Mouse (Mus musculus): ENCODE measurements around the gene Mpzl2. TPM values are rescaled to one million over a fixed set of nuclear protein-coding genes. Genes with fewer than 3 reads are reported as not detected.
A peak's percentile ranks its signal among the peaks of the same experiment; 100 is the strongest.

The Mpzl2 gene
- 1 to 10 TPM; 1.6 to 2.2 TPM for total RNA-seq (2021)

DNA sequence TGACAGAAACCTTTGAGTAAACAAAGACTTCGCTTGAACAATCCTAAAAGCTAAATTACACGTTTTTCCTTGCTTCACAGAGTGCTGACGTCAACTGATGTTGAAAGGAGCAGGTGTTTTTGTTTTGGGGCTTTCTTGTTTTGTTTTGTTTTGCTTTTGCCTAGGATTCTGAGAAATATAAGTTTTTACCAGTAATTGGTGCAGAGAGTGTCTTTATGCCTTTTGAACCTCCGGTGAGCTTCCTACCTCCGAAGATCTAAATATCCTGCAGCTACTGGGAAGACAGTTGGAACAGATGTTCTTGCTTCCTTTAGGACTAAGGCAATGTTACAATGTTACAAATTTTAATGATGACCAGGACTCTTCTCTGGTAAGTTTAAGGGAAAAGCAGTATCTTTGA lies at the start of gene Mpzl2:
Gene Mpzl2, plus strand, starts transcription at position 301 of the 400 bp plus-strand sequence.
- intact Hi-C loops (cut with DNase I), result no loop called here
- no peak for DNase-seq

DNA sequence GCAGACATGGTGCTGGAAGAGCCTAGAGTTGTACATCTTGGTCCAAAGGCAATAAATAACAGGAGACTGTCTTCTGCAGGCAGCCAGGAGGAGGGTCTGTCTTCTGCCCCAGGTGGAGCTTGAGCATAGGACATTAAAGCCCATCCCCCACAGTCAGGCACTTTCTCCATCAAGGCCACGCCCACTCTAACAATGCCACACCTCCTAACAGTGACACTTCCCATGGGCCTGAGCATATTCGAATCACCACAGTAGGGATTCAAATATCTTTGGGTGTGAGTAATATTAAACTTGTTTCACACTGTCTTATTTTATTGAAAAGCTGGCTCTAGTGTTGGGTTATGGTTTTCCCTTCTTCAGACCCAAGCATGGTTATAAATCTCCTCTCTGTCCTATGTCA lies 47.8 kb upstream of the Mpzl2 start:
- no peak for DNase-seq
- intact Hi-C loops (cut with DNase I), result no loop called here

DNA sequence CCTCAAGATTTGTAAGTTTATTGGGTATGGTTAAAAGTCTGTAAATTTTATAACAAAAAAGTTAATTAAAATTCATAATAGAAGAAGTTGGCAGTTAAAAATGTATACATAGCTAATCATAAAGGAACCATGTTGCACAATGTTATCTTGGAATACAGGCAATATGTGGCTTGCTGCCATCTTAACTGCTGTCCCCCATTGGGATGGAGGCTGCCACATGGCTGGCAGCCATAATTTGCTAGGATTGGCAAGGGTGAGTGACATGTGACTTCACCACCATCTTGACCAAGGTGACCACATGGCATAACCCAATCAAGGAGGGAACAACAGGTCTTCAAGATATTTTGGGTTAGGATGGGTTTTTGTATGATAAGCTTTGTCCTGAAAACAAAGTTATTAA lies 47.3 kb upstream of the Mpzl2 start:
- intact Hi-C loops (cut with DNase I), result no loop called here
- no peak for DNase-seq

DNA sequence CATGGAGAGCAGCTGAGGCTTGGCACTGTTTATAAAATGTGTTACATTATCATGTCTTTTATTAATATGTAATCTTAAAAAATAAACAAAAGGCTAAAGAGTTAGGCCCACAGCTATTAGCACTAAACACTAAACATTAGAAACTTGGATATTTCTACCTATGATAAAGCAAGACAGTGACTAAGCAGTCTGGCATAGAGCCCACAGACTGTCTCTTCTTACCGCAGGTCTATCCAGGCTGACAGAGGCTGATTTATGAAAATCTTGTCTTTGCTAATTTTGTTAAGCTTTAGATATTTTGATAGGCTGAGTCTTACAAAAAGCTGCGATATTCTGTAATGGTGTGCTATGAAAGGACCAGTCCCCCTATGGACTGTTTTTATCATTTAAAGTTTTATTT lies 46.3 kb upstream of the Mpzl2 start:
- DNase-seq, result no peak
- intact Hi-C loops (cut with DNase I), result no loop called here

DNA sequence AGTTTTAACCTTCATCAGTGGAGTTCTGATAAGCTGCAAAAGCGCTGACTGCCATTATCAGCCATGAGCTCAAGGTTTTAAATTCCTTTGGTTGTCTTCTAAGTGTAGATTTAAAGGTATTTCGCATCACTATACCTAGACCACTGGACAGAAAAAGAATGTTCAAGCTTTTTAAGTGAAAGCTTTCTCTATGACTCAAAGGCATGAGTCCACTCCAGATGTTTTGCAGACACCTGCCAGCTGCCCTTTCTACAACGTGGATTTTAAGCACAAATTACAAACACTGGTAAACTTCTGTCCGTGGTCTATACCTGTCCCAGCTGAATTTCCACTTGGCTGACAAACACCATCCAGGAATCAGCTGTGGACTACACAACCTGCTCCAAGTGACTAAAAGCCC lies 44.6 kb upstream of the Mpzl2 start:
- intact Hi-C loops (cut with DNase I), result no loop called here
- DNase-seq, result no peak

DNA sequence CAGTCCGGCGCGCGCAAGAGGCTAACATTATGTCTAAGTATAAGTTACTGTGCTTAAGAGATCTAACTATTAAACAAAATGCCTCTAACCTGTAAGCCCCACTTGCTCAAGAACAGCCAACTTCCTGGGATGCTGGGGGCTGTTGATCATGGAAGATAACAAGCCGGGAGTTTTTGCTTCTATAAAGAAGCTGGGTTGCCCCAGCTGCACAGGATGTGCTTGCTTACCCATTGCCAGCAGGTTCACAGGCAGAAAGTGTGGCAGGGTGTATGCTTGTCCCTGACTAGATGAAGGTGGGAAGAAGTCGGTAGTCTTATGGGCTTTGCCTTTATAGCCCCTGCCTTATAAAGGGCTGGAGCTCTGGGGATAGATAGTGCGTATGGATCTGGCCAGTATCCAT lies 43.0 kb upstream of the Mpzl2 start:
- intact Hi-C loops (cut with DNase I), result no loop called here
- no peak for DNase-seq

DNA sequence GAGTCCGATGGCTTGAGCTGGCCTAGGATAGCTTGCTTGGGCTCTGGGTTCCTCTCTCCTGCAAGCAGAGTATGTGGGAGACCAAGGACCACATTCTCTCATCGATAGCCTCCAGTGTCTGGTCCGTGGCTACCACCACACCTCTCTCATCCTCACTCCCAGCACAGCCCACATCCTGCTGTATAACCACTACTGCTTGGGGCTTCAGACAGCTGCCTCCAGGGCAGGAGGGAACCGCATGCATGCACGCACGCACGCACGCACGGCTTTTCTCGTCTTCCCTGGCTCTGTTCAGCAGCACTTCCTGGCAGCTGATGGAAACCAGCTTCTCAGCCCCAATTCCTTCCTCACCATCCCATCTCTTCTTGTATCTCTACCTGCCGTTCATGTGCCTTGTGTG lies 41.5 kb upstream of the Mpzl2 start:
- intact Hi-C loops (cut with DNase I), result no loop called here
- no peak for DNase-seq

DNA sequence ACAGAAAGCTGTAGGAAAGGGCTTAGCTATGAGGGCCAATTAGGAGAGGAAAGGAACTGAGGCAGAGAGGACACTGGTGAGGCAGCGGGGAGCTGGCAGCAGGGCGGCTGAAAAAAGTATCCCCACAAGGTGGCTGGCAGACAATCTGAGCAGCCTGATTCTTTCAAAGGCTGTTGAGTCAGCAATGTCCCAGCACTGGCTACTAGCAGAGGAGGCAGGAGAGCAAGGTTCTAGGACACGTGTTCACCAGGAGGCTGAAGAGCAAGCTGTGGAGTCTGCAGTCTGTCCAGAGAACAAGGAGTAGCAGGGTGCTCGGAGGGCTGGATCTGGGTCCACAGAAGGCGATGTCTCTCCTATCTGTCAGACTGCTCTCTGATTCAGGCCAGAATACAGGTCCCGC lies 40.4 kb upstream of the Mpzl2 start:
- intact Hi-C loops (cut with DNase I), result no loop called here
- no peak for DNase-seq

DNA sequence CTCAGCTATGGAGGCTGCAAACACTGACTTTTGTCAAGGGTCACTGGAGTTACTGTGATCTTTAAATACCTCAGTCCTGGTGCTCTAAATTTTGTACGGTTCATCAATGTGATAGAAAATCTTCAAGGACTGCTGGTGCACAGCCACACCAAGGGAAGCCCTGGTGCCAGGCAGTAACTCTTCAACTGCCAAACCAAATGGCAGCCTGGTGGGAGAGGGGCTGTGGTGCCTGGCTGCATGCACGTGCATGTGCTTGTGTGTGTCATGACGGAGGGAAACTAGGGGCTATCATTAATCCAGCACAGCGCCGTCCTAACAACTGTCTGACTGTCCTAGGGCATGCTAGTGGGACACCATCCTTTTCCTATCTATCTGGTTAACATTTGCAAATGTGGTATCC lies 39.8 kb upstream of the Mpzl2 start:
- intact Hi-C loops (cut with DNase I), result no loop called here

DNA sequence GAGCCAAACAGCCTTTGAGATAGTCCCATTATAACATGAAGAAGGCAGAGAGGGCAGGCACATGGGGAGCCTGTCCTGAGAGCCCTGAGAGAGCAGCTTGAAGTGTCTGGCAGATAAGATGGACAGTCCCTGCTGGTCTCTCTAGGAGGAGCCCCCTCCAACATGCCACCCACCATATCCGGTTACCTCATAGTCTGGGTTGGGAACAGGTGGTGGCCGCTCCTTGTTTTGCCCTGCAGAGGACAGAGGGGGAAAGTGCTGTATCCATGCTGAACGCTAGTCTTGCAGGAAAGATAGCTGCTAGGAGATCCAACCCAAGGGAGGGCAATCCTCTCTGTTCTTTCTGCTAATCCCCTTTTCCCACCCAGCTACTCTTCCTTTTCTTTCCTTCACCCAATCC lies 39.4 kb upstream of the Mpzl2 start:
- intact Hi-C loops (cut with DNase I), result no loop called here
- DNase-seq, result no peak

More for the DNA sequence above, 39.8 kb upstream of the Mpzl2 start:
- no peak for DNase-seq

DNA sequence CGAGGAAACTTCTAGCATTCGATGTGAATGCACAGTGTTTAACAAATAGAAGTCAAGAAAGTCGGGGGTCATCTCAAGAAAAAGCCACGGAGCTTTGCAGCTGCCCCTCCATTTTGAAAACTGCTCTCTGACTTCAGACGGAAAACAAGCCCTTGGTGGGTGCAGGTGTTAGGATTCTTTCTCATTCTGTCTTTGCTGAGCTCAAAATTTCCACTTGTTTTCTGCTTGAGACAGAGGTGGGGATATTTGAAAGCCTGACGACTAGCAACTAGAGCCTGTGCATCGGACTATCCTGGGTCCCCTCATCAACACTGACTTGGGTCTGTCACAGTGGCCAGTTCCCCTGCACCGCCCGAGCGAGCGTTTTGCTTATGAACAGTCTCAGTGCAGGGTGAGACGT lies 32.2 kb upstream of the Mpzl2 start:
- intact Hi-C loops (cut with DNase I), result no loop called here

DNA sequence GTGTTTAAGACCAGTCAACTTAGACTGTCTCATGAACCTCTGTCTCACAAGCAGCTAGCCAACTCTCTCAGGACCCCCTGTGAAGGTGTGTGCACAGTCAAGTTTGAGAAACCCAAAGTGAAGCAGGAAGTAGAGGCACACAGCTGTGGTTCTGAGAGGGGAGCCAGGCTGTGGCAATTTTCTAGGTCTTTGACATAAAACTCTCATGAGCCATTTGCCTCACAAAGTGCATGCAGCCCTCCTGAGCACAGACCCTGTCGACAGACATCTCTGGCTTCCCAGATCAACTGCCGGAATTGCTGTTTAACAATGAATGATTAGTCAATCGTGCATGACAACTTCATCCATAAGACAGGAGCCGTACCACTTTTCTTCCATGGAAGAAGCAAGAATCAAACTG lies 31.3 kb upstream of the Mpzl2 start:
- intact Hi-C loops (cut with DNase I), result no loop called here
- no peak for DNase-seq

More for the DNA sequence above, 32.2 kb upstream of the Mpzl2 start:
- no peak for DNase-seq

DNA sequence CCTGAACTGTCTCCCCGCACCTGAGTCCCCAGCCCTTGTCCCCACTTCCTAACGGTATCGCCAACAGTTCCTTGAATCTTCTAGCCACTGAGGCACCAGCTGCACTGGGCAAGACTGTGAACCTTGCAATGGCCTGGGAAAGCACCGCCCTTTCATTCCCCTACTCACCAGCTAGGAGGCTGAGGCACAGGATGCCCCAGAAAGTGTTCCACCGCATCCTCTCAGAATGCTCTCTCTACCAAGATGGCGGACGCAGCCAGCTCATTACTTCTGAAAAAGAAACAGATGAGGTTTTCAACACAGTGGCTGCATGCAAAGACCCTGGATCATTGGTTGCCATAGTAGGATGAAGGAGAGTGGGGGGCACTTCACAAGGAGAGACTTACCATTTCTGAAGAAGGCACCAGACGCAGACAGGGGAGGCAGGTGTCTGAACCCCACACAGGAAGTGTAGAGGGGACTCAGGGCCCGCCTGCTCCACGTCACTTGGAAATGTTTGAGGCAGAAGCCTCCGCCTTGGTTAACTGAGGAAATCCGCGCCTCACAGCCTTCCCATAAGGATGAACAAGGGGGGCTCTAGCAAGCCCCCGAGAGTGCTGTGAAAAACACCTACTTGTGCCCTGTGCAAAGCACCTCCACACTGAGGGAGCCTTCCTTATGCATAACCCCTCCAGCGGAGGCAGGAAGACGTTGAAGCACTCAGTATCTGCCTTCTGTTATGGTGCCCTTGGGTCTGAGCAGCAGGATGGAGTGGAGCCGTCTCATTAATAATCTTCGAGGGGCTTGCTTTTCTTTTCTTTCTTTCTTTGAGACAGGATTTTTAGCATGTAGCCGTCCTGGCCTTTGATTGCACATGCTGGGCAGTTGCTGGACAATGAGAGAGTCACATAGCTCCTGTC lies 30.2 kb upstream of the Mpzl2 start, which contains the start of gene Cd3e:
Gene Cd3e, minus strand, starts transcription at position 448 of the 899 bp plus-strand sequence.
- intact Hi-C loops (cut with DNase I), result no loop called here
- no peak for DNase-seq

DNA sequence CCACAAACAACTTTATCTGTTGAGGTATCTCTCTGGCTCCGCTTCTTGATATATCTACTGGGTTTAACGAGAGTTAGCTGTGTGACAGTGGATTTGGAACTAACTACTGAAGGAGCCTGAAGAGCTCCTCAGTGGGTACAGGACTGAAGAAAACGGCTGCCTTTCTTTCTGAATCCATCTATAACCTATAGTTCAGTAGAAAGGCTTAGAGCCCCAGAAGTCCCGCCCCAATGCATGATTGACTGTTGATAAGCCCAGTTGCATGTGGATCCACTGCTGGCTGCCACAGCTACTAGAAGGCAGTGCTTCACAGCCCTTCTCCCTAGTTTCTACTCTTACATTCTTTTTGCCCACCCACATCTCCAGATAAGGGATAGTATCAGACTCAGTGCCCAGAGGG lies 29.1 kb upstream of the Mpzl2 start:
- intact Hi-C loops (cut with DNase I), result no loop called here
- no peak for DNase-seq

DNA sequence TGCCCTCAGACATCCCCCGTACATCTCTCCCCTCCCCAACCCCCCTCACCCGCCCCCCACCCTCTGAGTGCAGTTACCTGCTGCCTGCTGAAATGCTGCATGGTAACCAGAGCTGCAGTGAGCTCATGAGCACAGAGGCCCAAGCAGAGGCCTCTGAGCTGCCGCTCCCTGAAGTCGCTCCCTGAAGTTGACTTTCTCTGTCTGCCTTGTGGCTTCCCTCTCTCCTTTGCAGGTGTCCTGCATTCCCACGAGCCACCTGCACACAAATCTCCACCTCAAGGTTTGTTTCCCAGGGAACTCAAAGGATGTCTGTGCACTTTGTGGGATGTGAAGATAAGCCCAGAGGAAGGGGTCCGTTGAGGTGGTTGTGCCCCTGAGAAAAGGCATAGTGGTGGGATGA lies 28.3 kb upstream of the Mpzl2 start:
- intact Hi-C loops (cut with DNase I), result no loop called here

DNA sequence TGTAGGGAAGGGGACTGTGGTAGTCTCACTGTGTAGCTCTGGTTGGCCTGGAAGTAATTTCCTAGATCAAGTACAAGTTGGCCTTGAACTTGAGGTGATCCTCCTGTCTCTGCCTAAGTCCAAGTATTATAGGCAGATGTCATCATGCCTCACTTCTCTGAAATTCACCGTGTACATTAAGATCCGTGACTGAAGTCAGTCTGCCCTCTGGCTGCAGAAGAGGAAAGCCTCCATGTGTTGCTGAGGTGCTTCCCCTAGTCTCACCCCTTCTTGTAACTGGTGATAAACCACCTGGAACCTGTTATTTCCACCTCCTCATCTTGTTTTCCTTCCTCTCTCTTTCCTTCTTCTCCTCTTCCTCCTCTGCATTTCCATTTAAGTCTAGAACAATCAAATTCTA lies 24.7 kb upstream of the Mpzl2 start:
- intact Hi-C loops (cut with DNase I), result no loop called here
- DNase-seq, result no peak

More for the DNA sequence above, 28.3 kb upstream of the Mpzl2 start:
- no peak for DNase-seq

DNA sequence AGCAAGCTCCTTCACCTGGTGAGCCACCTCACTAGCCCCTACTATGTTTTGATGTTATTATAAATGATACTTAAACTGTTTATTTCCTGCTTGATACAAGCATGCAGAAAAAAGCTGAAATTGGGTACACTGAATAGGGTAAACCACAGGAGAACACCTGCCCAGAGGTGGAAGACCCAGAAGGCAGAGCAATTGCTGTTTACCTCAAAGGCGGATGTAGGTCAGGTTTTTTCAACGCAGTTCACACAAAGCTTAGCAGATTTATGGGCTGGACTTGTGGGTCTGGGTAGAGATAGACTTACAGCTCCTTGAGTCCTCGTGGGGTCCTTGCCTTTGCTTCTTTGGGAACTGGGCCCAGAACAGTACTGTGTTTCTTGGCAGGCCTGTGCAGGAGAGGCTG lies 23.8 kb upstream of the Mpzl2 start:
- no peak for DNase-seq
- intact Hi-C loops (cut with DNase I), result no loop called here

DNA sequence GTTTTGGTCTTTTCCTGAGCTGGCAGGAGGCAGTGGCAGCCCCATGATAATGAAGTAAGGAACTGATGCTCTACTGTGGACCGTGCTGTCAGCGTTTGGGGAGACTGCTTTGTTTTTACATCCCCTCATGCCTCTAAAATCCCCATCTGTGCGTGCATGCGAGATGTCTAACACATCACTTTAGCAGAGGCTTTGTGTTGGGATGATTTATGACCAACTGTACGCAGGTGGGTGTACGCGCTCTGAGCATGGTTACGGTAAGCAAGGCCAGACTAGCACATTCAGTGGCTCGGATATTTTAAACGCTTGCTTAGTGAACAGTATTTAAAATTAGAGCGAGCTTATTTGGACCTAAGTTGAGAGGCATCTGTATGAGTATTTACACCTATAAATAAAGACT lies 21.6 kb upstream of the Mpzl2 start:
- DNase-seq, result no peak
- intact Hi-C loops (cut with DNase I), result no loop called here

DNA sequence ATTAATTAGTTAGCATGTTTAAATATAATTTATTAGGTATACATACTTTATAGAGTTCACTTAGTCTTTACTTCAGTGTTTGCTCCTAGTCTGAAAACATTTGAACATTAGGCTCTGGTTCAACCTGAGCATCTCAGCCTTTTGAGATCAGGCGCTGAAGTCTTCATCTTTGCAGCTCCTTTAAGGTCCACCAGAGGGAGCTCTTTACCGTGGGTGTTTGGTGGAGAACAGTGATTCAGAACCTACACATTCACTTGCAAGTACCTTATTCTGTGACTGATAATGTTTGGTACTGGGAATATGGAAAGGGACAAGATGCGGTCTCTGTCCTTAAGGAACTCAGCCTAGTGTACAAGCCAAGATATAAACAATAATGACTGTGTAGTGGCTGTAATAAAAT lies 16.8 kb upstream of the Mpzl2 start:
- peak; percentile 67 to 79 for DNase-seq

DNA sequence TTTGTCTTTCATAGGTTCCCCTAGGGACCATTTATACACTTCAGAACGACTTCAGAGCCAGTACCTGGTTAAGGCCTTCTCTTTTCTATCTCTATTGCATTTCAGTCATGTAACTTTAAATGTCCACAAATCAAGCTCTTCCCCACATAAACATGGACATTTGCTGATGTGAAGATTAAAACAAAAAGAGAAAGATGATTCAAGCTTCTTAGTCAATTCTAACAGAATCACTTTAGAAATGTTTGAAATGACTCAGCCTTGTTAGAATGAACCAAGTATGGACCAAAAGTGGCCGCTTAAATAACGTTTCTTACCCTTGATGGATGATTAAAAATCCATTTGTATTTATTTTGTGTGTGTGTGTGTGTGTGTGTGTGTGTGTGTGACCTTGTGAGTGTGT lies 16.0 kb upstream of the Mpzl2 start:
- DNase-seq, result no peak

More for the DNA sequence above, 16.8 kb upstream of the Mpzl2 start:
- intact Hi-C loops (cut with DNase I), result loop anchor here (1.0 to 5.0 kb wide), 2 partner anchors 110 to 124 kb away; no protein-coding TSS in a partner anchor

DNA sequence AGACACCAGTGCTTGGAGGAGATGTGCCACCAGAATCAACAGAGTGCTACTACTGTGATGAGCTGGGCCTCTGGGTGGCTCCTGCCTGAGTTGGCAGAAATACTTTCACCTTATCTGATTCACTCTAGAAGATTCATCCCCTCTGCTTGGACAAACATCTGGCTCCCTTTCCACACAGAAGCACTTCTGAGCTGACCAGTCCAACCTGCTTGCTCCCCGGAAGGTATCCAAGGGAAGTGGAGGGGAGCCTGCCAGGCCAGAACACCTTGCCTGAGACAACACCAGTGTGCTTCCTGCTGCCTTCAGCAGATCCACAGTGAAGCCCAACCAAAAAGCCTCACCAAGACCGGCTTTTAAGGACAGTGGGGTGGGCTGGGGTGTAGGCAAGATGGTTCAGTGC lies 15.4 kb upstream of the Mpzl2 start:
- no peak for DNase-seq
- intact Hi-C loops (cut with DNase I), result loop anchor here (5.0 kb wide), 1 partner anchor 108 kb away; no protein-coding TSS in a partner anchor

More for the DNA sequence above, 16.0 kb upstream of the Mpzl2 start:
- intact Hi-C loops (cut with DNase I), result loop anchor here (1.0 to 5.0 kb wide), 2 partner anchors 109 to 123 kb away; no protein-coding TSS in a partner anchor

DNA sequence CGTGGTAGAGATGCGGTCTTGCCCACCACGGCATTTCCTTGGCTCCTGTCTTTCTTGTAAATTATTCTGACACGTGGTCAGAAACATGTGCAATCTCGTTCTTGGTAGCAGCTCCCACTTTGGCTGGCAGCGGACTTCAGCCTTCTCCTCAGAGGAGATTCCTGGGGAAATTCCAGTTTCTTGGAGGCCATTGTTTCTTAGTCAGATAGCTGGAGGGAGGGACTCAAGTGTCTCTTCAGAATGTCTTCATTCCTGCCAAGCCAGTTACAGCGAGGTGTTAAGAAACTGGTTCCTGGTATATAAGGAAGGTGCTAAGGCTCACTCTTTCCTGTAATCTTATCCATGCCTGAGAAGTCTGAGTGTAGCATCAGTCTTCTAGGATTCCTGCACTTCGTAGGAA lies 12.2 kb upstream of the Mpzl2 start:
- no peak for DNase-seq
- intact Hi-C loops (cut with DNase I), result no loop called here
